Mouse (Mus musculus): ENCODE measurements around the gene Gm11757. TPM values are rescaled to one million over a fixed set of nuclear protein-coding genes. Genes with fewer than 3 reads are reported as not detected.
"Not testable (repeated sequence)": the region's sequence is repeated elsewhere in the genome, so short reads cannot be mapped to it uniquely, and the experiment has no call there.

Gene Gm11757
- polyA plus RNA-seq (2015; fragmentation: Nextera tagmentation; extraction: Ambion mirVana), result not detected in 2 replicates

DNA sequence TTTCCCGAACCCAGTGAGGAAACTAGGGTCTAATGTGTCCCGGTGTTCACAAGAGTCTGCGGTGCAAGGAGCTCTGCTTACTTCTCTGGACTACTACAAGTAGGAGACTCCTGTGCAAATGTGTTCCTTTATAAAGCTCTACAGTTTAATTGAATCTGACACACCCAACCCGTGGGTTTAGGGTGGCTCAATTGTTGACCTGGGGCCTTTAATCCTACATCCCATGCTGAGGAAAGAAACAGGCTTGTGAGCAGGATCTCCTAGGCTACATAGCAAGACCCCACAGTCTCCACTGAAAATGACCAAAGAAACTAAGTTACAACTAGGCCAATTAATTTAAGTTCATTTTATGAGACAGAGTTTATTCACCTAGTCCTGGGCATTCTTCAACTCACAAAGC lies at the start of gene Gm11757:
Gene Gm11757, minus strand, starts transcription at position 101 of the 400 bp plus-strand sequence.
- ATAC-seq; H3K4me2 ChIP-seq (replicated peaks; ENCODE audit: low read depth, low read length); H3K4me1 ChIP-seq (ENCODE audit: insufficient read depth, low read depth, low read length); H3K4me3 ChIP-seq (ENCODE audit: low read depth, low read length); H3K27me3 ChIP-seq (replicated peaks; ENCODE audit: insufficient read depth, low read length); H3K27ac ChIP-seq (ENCODE audit: low read length); H3K36me3 ChIP-seq (ENCODE audit: insufficient read depth, low read length); H3K9ac ChIP-seq (replicated peaks; ENCODE audit: low read depth); DNase-seq (ENCODE audit: low spot score); H3K9me3 ChIP-seq (ENCODE audit: low read length): not testable (repeated sequence)
- WGBS, result no CpG with 5 or more reads among the region's 4 CpGs

DNA sequence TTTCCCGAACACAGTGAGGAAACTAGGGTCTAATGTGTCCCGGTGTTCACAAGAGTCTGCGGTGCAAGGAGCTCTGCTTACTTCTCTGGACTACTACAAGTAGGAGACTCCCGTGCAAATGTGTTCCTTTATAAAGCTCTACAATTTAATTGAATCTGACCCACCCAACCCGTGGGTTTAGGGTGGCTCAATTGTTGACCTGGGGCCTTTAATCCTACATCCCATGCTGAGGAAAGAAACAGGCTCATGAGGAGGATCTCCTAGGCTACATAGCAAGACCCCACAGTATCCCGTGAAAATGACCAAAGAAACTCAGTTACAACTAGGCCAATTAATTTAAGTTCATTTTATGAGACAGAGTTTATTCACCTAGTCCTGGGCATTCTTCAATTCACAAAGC lies 29.7 kb upstream of the Gm11757 start, which contains the start of gene Gm11756:
Gene Gm11756, minus strand, starts transcription at position 101 of the 400 bp plus-strand sequence.
- not testable (repeated sequence) for H3K9me3 ChIP-seq (ENCODE audit: low read length); H3K36me3 ChIP-seq (ENCODE audit: insufficient read depth, low read length); H3K4me2 ChIP-seq (replicated peaks; ENCODE audit: low read depth, low read length); H3K27me3 ChIP-seq (replicated peaks; ENCODE audit: insufficient read depth, low read length); DNase-seq (ENCODE audit: low spot score); H3K9ac ChIP-seq (replicated peaks; ENCODE audit: low read depth); H3K4me3 ChIP-seq (ENCODE audit: low read depth, low read length); ATAC-seq; H3K27ac ChIP-seq (ENCODE audit: low read length); H3K4me1 ChIP-seq (ENCODE audit: insufficient read depth, low read depth, low read length)
- 79% methylated on average over 6 of the region's 6 CpGs for WGBS

DNA sequence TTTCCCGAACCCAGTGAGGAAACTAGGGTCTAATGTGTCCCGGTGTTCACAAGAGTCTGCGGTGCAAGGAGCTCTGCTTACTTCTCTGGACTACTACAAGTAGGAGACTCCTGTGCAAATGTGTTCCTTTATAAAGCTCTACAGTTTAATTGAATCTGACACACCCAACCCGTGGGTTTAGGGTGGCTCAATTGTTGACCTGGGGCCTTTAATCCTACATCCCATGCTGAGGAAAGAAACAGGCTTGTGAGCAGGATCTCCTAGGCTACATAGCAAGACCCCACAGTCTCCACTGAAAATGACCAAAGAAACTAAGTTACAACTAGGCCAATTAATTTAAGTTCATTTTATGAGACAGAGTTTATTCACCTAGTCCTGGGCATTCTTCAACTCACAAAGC lies 14.9 kb upstream of the Gm11757 start, which contains the start of gene Gm13871:
Gene Gm13871, minus strand, starts transcription at position 101 of the 400 bp plus-strand sequence.
- H3K4me1 ChIP-seq (ENCODE audit: insufficient read depth, low read depth, low read length); H3K9me3 ChIP-seq (ENCODE audit: low read length); H3K9ac ChIP-seq (replicated peaks; ENCODE audit: low read depth); H3K4me3 ChIP-seq (ENCODE audit: low read depth, low read length); H3K27me3 ChIP-seq (replicated peaks; ENCODE audit: insufficient read depth, low read length); H3K4me2 ChIP-seq (replicated peaks; ENCODE audit: low read depth, low read length); DNase-seq (ENCODE audit: low spot score); H3K36me3 ChIP-seq (ENCODE audit: insufficient read depth, low read length); ATAC-seq; H3K27ac ChIP-seq (ENCODE audit: low read length): not testable (repeated sequence)
- WGBS, result no CpG with 5 or more reads among the region's 4 CpGs

DNA sequence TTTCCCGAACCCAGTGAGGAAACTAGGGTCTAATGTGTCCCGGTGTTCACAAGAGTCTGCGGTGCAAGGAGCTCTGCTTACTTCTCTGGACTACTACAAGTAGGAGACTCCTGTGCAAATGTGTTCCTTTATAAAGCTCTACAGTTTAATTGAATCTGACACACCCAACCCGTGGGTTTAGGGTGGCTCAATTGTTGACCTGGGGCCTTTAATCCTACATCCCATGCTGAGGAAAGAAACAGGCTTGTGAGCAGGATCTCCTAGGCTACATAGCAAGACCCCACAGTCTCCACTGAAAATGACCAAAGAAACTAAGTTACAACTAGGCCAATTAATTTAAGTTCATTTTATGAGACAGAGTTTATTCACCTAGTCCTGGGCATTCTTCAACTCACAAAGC lies 14.7 kb downstream of the Gm11757 start, which contains the start of gene Gm11758:
Gene Gm11758, minus strand, starts transcription at position 101 of the 400 bp plus-strand sequence.
- ATAC-seq, result not testable (repeated sequence)

More for the DNA sequence above, 14.7 kb downstream of the Gm11757 start, which contains the start of gene Gm11758:
- not testable (repeated sequence) for H3K9me3 ChIP-seq (ENCODE audit: low read length); H3K27me3 ChIP-seq (replicated peaks; ENCODE audit: insufficient read depth, low read length); H3K4me3 ChIP-seq (ENCODE audit: low read depth, low read length); H3K9ac ChIP-seq (replicated peaks; ENCODE audit: low read depth); H3K4me2 ChIP-seq (replicated peaks; ENCODE audit: low read depth, low read length); H3K4me1 ChIP-seq (ENCODE audit: insufficient read depth, low read depth, low read length); H3K36me3 ChIP-seq (ENCODE audit: insufficient read depth, low read length); H3K27ac ChIP-seq (ENCODE audit: low read length); DNase-seq (ENCODE audit: low spot score)
- no CpG with 5 or more reads among the region's 4 CpGs for WGBS

Other genes starting within 250 kb of the Gm11757 start
- not detected in 2 replicates for gene Gm11239, start 222.8 kb downstream of the Gm11757 start, polyA plus RNA-seq (2015; fragmentation: Nextera tagmentation; extraction: Ambion mirVana)
- gene Gm428, start 207.6 kb downstream of the Gm11757 start, polyA plus RNA-seq (2015; fragmentation: Nextera tagmentation; extraction: Ambion mirVana), result not detected in 2 replicates
- 3.4 and 4.1 TPM in 2 replicates for gene Rasef, start 100.1 kb downstream of the Gm11757 start, polyA plus RNA-seq (2015; fragmentation: Nextera tagmentation; extraction: Ambion mirVana)
- gene Gm11758, start 14.8 kb downstream of the Gm11757 start, polyA plus RNA-seq (2015; fragmentation: Nextera tagmentation; extraction: Ambion mirVana), result not detected in 2 replicates
- gene Gm13871, start 14.8 kb upstream of the Gm11757 start, polyA plus RNA-seq (2015; fragmentation: Nextera tagmentation; extraction: Ambion mirVana), result not detected in 2 replicates
- gene Gm11756, start 29.6 kb upstream of the Gm11757 start, polyA plus RNA-seq (2015; fragmentation: Nextera tagmentation; extraction: Ambion mirVana), result not detected in 2 replicates
- not detected in 2 replicates for gene 2310002L09Rik, start 59.7 kb upstream of the Gm11757 start, polyA plus RNA-seq (2015; fragmentation: Nextera tagmentation; extraction: Ambion mirVana)
- gene Frmd3, start 122.3 kb upstream of the Gm11757 start, polyA plus RNA-seq (2015; fragmentation: Nextera tagmentation; extraction: Ambion mirVana), result 0.18 and 0.19 TPM in 2 replicates

All from lung, postnatal 0 days (tissue).